Mouse (Mus musculus): ENCODE measurements around the gene Adk. TPM values are rescaled to one million over a fixed set of nuclear protein-coding genes. Genes with fewer than 3 reads are reported as not detected.

Adk gene
- total RNA-seq, 1 experiment, result 164 TPM

- no peak overlapping the region for H3K4me3 ChIP-seq (ENCODE audit: insufficient read depth in 1 of 2, low read depth in 1 of 2, low read length in 2 of 2, poor library complexity in 1 of 2, severe bottlenecking in 1 of 2)
- no peaks in the 10 kb centered on the region for H3K9me3 ChIP-seq (ENCODE audit: control insufficient read depth, insufficient read depth, low read depth, low read length)
- H3K27ac ChIP-seq (ENCODE audit: insufficient read depth, low read depth, low read length, poor library complexity, severe bottlenecking), result no peak overlapping the region
- no peaks in the 10 kb centered on the region for H3K4me1 ChIP-seq (ENCODE audit: control insufficient read depth in 2 of 2, insufficient read depth in 2 of 2, low read length in 2 of 2, poor library complexity in 1 of 2)
- in situ Hi-C loops (cut with MboI; ENCODE audit: low sequenced_read_pairs in 2 of 2, unreplicated experiment in 2 of 2), result no loop called here
- no peaks in the 10 kb centered on the region for H3K36me3 ChIP-seq (ENCODE audit: control insufficient read depth, insufficient read depth, low read length, poor library complexity, severe bottlenecking)
- DNase-seq (ENCODE audit: low read depth, low spot score), result no peak
- TF ChIP-seq CHD2 (IDR thresholded peaks at IDR 0.05; ENCODE audit: low read depth, low read length), result no peak
- TF ChIP-seq MAFK (IDR thresholded peaks at IDR 0.05; ENCODE audit: insufficient read depth, low read depth, low read length), result no peak
- TF ChIP-seq HCFC1 (IDR thresholded peaks at IDR 0.05; ENCODE audit: borderline replicate concordance, insufficient read depth, low read length), result no peak
- TF ChIP-seq ZC3H11A (IDR thresholded peaks at IDR 0.05; ENCODE audit: borderline replicate concordance, low read depth, low read length), result no peak
- TF ChIP-seq ZNF384 (IDR thresholded peaks at IDR 0.05; ENCODE audit: low read depth, low read length), result no peak
- no peak overlapping the region for H3K9ac ChIP-seq (ENCODE audit: insufficient read depth, low read depth, low read length, poor library complexity, severe bottlenecking)
These were observed 231.7 kb downstream of the Adk start for GRCm38 (mm10) chr14:21284116-21284515.

GRCm38 (mm10) chr14:21284847-21285246 is 232.5 kb downstream of the Adk start:
- Histone ChIP-seq H3K9me3 (ENCODE audit: control insufficient read depth, insufficient read depth, low read depth, low read length) (no peaks in the 10 kb centered on the region), H3K4me3 (ENCODE audit: insufficient read depth in 1 of 2, low read depth in 1 of 2, low read length in 2 of 2, poor library complexity in 1 of 2, severe bottlenecking in 1 of 2) (no peak overlapping the region), H3K4me1 (ENCODE audit: control insufficient read depth in 2 of 2, insufficient read depth in 2 of 2, low read length in 2 of 2, poor library complexity in 1 of 2) (no peaks in the 10 kb centered on the region), H3K9ac (ENCODE audit: insufficient read depth, low read depth, low read length, poor library complexity, severe bottlenecking) (no peak overlapping the region), H3K27ac (ENCODE audit: insufficient read depth, low read depth, low read length, poor library complexity, severe bottlenecking) (no peak overlapping the region), H3K36me3 (ENCODE audit: control insufficient read depth, insufficient read depth, low read length, poor library complexity, severe bottlenecking) (no peaks in the 10 kb centered on the region)
- in situ Hi-C loops (cut with MboI; ENCODE audit: low sequenced_read_pairs in 2 of 2, unreplicated experiment in 2 of 2), result no loop called here
- DNase-seq (ENCODE audit: low read depth, low spot score), result no peak
- TF ChIP-seq MAFK (IDR thresholded peaks at IDR 0.05; ENCODE audit: insufficient read depth, low read depth, low read length) (no peak), ZNF384 (IDR thresholded peaks at IDR 0.05; ENCODE audit: low read depth, low read length) (no peak), HCFC1 (IDR thresholded peaks at IDR 0.05; ENCODE audit: borderline replicate concordance, insufficient read depth, low read length) (no peak)

- in situ Hi-C loops (cut with MboI; ENCODE audit: low sequenced_read_pairs in 2 of 2, unreplicated experiment in 2 of 2), result no loop called here
- Histone ChIP-seq H3K4me3 (ENCODE audit: insufficient read depth in 1 of 2, low read depth in 1 of 2, low read length in 2 of 2, poor library complexity in 1 of 2, severe bottlenecking in 1 of 2) (no peak overlapping the region), H3K4me1 (ENCODE audit: control insufficient read depth in 2 of 2, insufficient read depth in 2 of 2, low read length in 2 of 2, poor library complexity in 1 of 2) (no peaks in the 10 kb centered on the region), H3K27ac (ENCODE audit: insufficient read depth, low read depth, low read length, poor library complexity, severe bottlenecking) (no peak overlapping the region), H3K36me3 (ENCODE audit: control insufficient read depth, insufficient read depth, low read length, poor library complexity, severe bottlenecking) (no peaks in the 10 kb centered on the region), H3K9me3 (ENCODE audit: control insufficient read depth, insufficient read depth, low read depth, low read length) (no peaks in the 10 kb centered on the region), H3K9ac (ENCODE audit: insufficient read depth, low read depth, low read length, poor library complexity, severe bottlenecking) (no peak overlapping the region)
- TF ChIP-seq CHD2 (IDR thresholded peaks at IDR 0.05; ENCODE audit: low read depth, low read length) (no peak), ZC3H11A (IDR thresholded peaks at IDR 0.05; ENCODE audit: borderline replicate concordance, low read depth, low read length) (no peak), ZNF384 (IDR thresholded peaks at IDR 0.05; ENCODE audit: low read depth, low read length) (no peak), HCFC1 (IDR thresholded peaks at IDR 0.05; ENCODE audit: borderline replicate concordance, insufficient read depth, low read length) (no peak), MAFK (IDR thresholded peaks at IDR 0.05; ENCODE audit: insufficient read depth, low read depth, low read length) (no peak)
- DNase-seq (ENCODE audit: low read depth, low spot score), result no peak
These were observed 233.9 kb downstream of the Adk start for GRCm38 (mm10) chr14:21286274-21286673.

- Histone ChIP-seq H3K9me3 (ENCODE audit: control insufficient read depth, insufficient read depth, low read depth, low read length) (no peaks in the 10 kb centered on the region), H3K9ac (ENCODE audit: insufficient read depth, low read depth, low read length, poor library complexity, severe bottlenecking) (no peak overlapping the region), H3K4me1 (ENCODE audit: control insufficient read depth in 2 of 2, insufficient read depth in 2 of 2, low read length in 2 of 2, poor library complexity in 1 of 2) (no peaks in the 10 kb centered on the region), H3K4me3 (ENCODE audit: insufficient read depth in 1 of 2, low read depth in 1 of 2, low read length in 2 of 2, poor library complexity in 1 of 2, severe bottlenecking in 1 of 2) (no peak overlapping the region), H3K27ac (ENCODE audit: insufficient read depth, low read depth, low read length, poor library complexity, severe bottlenecking) (no peak overlapping the region), H3K36me3 (ENCODE audit: control insufficient read depth, insufficient read depth, low read length, poor library complexity, severe bottlenecking) (no peaks in the 10 kb centered on the region)
- in situ Hi-C loops (cut with MboI; ENCODE audit: low sequenced_read_pairs in 2 of 2, unreplicated experiment in 2 of 2), result no loop called here
- no peak for TF ChIP-seq HCFC1 (IDR thresholded peaks at IDR 0.05; ENCODE audit: borderline replicate concordance, insufficient read depth, low read length)
- TF ChIP-seq CHD2 (IDR thresholded peaks at IDR 0.05; ENCODE audit: low read depth, low read length), result no peak
- TF ChIP-seq MAFK (IDR thresholded peaks at IDR 0.05; ENCODE audit: insufficient read depth, low read depth, low read length), result no peak
- TF ChIP-seq ZC3H11A (IDR thresholded peaks at IDR 0.05; ENCODE audit: borderline replicate concordance, low read depth, low read length), result no peak
- TF ChIP-seq ZNF384 (IDR thresholded peaks at IDR 0.05; ENCODE audit: low read depth, low read length), result no peak
- no peak for DNase-seq (ENCODE audit: low read depth, low spot score)
These were observed 235.5 kb downstream of the Adk start for GRCm38 (mm10) chr14:21287726-21288442.
